Mouse (Mus musculus) intestine, embryonic 15.5 days (tissue): ENCODE results near the gene Gpr162. TPM values are rescaled to one million over a fixed set of nuclear protein-coding genes. Genes with fewer than 3 reads are reported as not detected.

Source experiments
- ATAC-seq: fragments of 200-750 bp; cut with Nextera tagmentation; 2 replicates; pipeline ENCODE4 v1.8.0; 2017; ENCODE audit warnings: moderate TSS enrichment, moderate library complexity
- H3K27ac ChIP-seq: fragments of 300-500 bp; sonication (generic); 2 replicates; pipeline ENCODE4 v1.5.1; 2015; ENCODE audit warnings: mild to moderate bottlenecking, inconsistent platforms
- H3K27me3 ChIP-seq: fragments of 300-500 bp; sonication (generic); replicated peaks from 2 replicates; pipeline ENCODE4 v1.6.1; 2015; ENCODE audit warnings: inconsistent platforms
- H3K36me3 ChIP-seq: fragments of 300-500 bp; sonication (generic); 2 replicates; pipeline ENCODE4 v1.6.1; 2015; ENCODE audit warnings: inconsistent platforms
- H3K4me1 ChIP-seq: fragments of 300-500 bp; sonication (generic); replicated peaks from 2 replicates; pipeline ENCODE4 v1.6.1; 2015; ENCODE audit warnings: inconsistent platforms
- H3K4me2 ChIP-seq: fragments of 300-500 bp; sonication (generic); replicated peaks from 2 replicates; pipeline ENCODE4 v1.6.1; 2015; ENCODE audit warnings: mild to moderate bottlenecking, inconsistent platforms
- H3K4me3 ChIP-seq: fragments of 300-500 bp; sonication (generic); replicated peaks from 2 replicates; pipeline ENCODE4 v1.5.1; 2015; ENCODE audit warnings: inconsistent platforms
- H3K9ac ChIP-seq: fragments of 300-500 bp; sonication (generic); 2 replicates; pipeline ENCODE4 v1.6.1; 2015; ENCODE audit warnings: inconsistent platforms
- H3K9me3 ChIP-seq: fragments of 300-500 bp; sonication (generic); 2 replicates; pipeline ENCODE4 v1.6.1; 2016; ENCODE audit warnings: inconsistent platforms
- WGBS: fragments of 180-500 bp; shearing (Covaris S2); methylation state at CpG from one replicate; pipeline ENCODE4 v1.1.7; 2015; 5-methylcytosine and 5-hydroxymethylcytosine counted together
- polyA plus RNA-seq: library from polyadenylated mRNA; unstranded; fragments of >200 nt; fragmentation: Nextera tagmentation; extraction: Ambion mirVana; gene quantifications from 2 replicates; pipeline ENCODE4 v1.2.1, GENCODE M21; 2015

The Gpr162 gene
- polyA plus RNA-seq, result 0.99 and 1.1 TPM in 2 replicates

DNA sequence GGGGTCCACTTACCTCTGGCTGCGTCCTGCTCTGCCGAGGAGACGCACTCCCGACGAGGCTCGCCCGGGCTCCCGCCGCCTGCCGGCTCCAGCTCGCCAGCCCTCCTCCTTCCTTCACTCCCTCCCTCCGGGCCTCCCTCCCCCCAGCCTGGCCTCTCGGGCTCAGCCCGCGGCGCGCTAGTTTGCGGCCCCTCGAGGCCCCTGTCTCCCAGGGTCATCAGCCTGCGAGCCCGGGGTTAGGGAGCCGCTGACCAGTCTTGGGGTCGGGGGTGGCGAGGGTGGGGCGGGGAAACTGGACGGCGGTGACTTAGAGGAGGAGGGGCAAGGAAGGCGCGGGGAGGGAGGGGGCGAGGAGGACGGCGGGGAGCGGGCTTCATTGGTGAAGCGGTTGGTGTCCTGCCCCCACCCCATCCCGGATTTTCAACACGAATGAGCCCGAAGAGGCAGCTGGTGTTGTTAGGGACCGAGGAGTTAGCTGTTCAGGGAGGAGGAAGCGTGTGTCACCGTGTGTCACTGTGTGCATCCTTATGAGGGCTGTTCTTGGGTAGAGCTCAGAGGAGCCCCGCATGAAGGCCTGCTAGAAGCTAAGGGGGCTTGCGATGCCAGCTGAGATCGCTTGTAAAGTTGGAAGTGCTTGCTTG, at the start of gene Gpr162:
Gpr162 (minus strand) TSS at position 326 of the 641 bp plus-strand sequence.
- H3K27ac ChIP-seq, result no peak within 1 kb of the TSS
- WGBS, result under 1% methylated on average over 37 of the region's 43 CpGs

DNA sequence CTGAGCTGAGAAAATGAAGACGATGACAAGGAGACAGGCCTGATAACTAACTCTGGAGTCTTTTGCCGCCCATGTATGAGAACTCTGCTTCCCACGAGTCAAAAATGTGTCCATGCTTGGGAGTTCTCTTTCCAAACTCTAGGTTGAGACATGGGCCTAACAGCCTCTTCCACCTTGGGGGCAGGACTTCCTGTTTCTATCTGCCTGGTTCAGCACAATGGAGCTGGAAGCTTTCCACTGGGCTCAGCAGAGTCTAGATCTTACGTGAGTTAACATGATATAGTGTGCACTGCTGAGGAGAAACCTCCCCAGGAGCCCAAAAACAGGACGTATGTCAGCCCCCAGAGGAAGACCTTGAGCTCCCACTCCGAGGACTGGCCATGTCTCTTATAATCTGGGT, 49.4 kb upstream of the Gpr162 start:
- H3K9me3 ChIP-seq, result no peaks in the 10 kb centered on the region
- WGBS, result 65% methylated on average over 6 of the region's 6 CpGs
- no peak overlapping the region for H3K9ac ChIP-seq
- peaks cover 41% of the 10 kb centered on the region for H3K4me1 ChIP-seq
- ATAC-seq, result no peak
- H3K27me3 ChIP-seq, result 0 out of 2 replicates have a peak, but pooled peaks cover 6% of the 10 kb centered on the region
- peaks cover 13% of the 10 kb centered on the region for H3K36me3 ChIP-seq
- H3K4me2 ChIP-seq, result no peak overlapping the region
- 0 out of 2 replicates have a peak overlapping the region, but pooled peaks have one; percentile 9 for H3K27ac ChIP-seq
- no peak overlapping the region for H3K4me3 ChIP-seq

More for the DNA sequence above, at the start of gene Gpr162:
- peak within 1 kb of the TSS; percentile 48 for H3K4me3 ChIP-seq
- H3K36me3 ChIP-seq, result no peaks in the 10 kb centered on the region
- H3K27me3 ChIP-seq, result peaks cover 20% of the 10 kb centered on the region
- H3K4me2 ChIP-seq, result peak within 1 kb of the TSS; percentile 80
- no peaks in the 10 kb centered on the region for H3K9me3 ChIP-seq
- H3K9ac ChIP-seq, result peak within 1 kb of the TSS; percentile 47
- ATAC-seq, result peak; percentile 81
- H3K4me1 ChIP-seq, result peaks cover 28% of the 10 kb centered on the region

DNA sequence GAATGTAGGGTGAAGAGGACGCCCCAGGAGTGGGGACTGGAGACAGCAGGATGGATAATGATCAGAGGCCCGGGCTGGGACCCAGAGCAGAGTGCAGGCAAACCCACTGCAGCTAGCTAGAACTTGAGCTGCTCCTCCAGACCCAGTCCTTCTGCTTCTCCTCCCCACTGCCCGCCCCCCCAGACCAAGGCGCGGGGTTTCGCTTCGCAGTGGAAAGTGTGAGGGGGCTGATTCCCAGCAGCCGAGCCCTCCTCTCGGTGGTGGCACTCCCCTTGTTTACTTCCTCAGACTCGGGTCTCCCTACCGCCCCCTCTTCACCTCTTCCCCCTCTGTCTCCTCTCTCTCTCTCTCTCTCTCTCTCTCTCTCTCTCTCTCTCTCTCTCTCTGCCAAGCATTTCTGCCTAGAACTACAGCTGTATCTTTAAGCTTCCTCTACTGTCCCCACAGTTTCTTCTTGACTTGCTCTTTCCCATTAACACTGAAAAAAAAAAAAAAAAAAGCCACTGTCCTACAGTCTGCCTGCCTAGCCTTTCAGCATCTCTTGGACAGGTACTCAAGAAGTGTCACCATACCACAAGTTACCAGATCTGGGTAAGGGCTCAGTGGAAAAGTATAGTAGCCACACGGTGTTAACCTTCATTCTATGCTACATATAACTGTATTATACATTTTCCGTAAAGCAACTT, 47.9 kb upstream of the Gpr162 start, which contains the start of gene Lag3:
Lag3 (minus strand) TSS at position 173 of the 686 bp plus-strand sequence.
- H3K4me2 ChIP-seq, result peak within 1 kb of the TSS; percentile 34
- no peak within 1 kb of the TSS for H3K9ac ChIP-seq
- H3K27ac ChIP-seq, result no peak within 1 kb of the TSS
- peaks cover 13% of the 10 kb centered on the region for H3K36me3 ChIP-seq
- no peaks in the 10 kb centered on the region for H3K9me3 ChIP-seq
- no peak for ATAC-seq
- H3K27me3 ChIP-seq, result 0 out of 2 replicates have a peak, but pooled peaks cover 6% of the 10 kb centered on the region
- no peak within 1 kb of the TSS for H3K4me3 ChIP-seq
- 26% methylated on average over 13 of the region's 13 CpGs for WGBS
- peaks cover 38% of the 10 kb centered on the region for H3K4me1 ChIP-seq

DNA sequence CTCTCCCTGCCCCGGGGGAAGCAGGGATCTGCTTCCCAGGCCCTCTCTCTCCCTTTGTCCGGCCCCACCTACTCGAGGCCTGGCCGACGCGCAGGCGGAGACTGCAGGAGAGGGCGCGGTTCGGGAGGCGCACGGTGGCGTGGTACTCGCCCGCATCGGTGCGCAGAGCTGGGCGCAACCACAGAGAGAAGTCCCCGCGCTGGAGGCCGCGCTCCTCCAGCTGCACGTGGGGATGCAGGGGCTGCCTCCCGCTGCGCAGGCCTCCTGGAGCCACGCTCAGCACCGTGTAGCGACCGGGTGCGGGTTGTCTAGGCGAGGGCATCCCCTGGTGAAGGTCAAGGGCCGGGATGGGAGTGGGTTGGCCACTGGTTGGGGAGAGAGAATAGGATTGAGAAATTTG, 46.2 kb upstream of the Gpr162 start:
- WGBS, result 4% methylated on average over 32 of the region's 32 CpGs
- no peak overlapping the region for H3K27ac ChIP-seq
- ATAC-seq, result peak; percentile 57
- peaks cover 30% of the 10 kb centered on the region for H3K4me1 ChIP-seq
- H3K36me3 ChIP-seq, result peaks cover 13% of the 10 kb centered on the region
- H3K27me3 ChIP-seq, result 0 out of 2 replicates have a peak, but pooled peaks cover 6% of the 10 kb centered on the region
- H3K9ac ChIP-seq, result peak overlapping the region; percentile 28; the same call in 1 of the 2 replicates
- H3K4me3 ChIP-seq, result peak overlapping the region; percentile 20; the same call in 1 of the 2 replicates
- H3K4me2 ChIP-seq, result peak overlapping the region; percentile 58
- no peaks in the 10 kb centered on the region for H3K9me3 ChIP-seq

DNA sequence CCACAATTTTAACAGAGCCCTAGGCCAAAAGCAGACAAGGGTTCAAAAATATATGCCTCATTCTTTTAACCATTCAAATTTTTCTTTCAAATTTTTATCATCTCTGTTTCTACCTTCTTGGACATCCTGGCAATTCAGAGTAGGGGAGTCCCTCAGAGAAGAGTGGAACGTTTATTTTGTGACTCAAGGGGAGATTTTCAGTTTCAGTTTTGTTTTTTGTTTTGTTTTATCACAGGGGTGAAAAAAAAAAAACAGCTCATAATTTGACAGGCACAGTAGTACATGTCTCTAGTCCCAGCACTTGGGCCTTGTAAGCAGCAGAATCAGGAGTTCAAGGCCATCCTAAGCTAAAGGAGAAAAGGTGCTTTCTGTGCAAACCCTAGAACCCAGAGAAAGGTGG, 44.0 kb upstream of the Gpr162 start:
- no peak for ATAC-seq
- no peak overlapping the region for H3K4me2 ChIP-seq
- no peaks in the 10 kb centered on the region for H3K9me3 ChIP-seq
- H3K27ac ChIP-seq, result no peak overlapping the region
- H3K36me3 ChIP-seq, result no peaks in the 10 kb centered on the region
- H3K4me1 ChIP-seq, result peaks cover 23% of the 10 kb centered on the region
- no peak overlapping the region for H3K9ac ChIP-seq
- H3K4me3 ChIP-seq, result no peak overlapping the region
- 0 out of 2 replicates have a peak, but pooled peaks cover 6% of the 10 kb centered on the region for H3K27me3 ChIP-seq
- WGBS, result 68% methylated on average over 1 of the region's 1 CpGs

DNA sequence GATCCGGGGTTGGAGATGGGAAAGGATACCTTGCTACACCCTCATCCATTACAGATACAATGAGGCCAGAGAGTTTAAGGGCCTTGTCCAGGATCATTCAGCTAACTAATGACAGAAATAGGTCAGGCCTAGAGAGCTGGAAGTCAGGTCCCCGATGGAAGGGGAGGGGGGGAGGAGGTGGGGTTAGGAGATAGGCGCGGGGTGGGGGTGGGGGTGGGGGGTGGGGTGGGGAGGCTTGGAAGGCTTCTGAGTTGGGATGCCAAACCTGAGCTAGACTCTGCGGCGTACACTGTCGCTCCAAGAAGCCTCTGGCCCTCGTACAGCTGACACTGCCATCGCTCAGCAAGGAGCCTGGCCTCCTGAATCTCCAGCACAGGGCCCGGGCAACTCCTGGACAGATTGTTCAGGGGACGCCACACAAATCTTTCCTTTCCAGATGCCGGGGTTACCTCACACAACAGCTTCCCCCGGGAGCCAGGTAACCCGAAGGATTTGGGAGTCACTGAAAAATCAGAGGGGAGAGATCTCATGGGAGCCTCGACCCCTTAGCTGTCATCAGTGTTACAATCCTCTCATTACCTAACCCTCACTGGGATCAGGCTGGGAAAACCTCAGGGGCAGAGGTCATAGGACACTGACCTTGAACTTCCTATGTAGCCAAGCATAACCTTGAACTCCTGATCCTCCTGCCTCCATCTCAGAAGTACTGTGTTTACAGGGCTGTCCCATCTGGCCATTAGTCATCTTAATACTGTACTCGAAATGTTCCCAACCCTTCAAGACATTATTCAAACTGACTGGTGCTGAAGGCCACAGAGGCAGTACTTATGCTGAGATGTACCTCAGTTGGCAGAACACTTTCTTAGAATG, 41.4 kb upstream of the Gpr162 start:
- WGBS, result 45% methylated on average over 13 of the region's 16 CpGs
- Histone ChIP-seq H3K4me1 (peaks cover 16% of the 10 kb centered on the region), H3K27me3 (0 out of 2 replicates have a peak, but pooled peaks cover 6% of the 10 kb centered on the region), H3K36me3 (no peaks in the 10 kb centered on the region), H3K9ac (peak overlapping the region; percentile 64), H3K9me3 (no peaks in the 10 kb centered on the region), H3K4me2 (peak overlapping the region; percentile 93), H3K27ac (peak overlapping the region; percentile 95), H3K4me3 (no peak overlapping the region)
- no peak for ATAC-seq

DNA sequence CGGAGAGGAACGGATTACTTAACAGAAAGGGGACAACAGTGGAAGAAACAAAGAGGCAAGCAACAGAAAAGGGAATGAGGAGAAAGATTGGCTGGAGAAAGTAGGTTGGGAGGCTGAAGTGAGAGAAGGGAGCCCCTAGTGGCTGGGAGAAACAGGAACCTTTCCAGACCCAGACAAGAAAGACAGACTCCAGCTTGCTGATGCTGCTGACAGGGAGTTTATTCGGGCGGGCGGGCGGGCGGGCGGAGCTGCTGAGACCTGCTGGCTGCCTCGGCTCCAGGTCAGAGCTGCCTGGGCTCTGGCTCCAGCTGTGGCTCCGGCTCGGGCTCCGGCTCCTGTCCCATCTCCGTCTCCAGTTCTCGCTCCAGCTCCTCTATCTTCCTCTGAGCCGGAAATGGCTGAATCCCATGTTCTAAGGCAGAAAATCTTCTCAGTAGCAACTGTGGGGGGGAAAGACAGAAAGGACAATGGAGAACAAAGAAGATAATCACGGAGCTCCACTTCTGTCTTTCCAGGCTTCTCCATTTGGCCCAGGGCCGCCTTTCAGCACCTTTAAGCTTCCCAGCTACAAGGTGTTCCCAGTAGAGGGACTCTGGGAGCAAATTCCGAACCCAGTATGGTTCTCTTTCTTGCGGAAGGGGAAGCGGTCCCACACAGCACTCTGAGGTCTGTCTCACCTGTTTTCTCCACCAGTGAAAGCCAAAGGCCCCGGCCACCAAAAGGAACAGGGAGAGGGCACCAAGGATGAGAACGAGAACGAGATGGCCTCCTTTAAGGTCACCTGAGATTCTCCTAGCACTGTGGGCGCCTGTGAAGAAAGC, 40.6 kb upstream of the Gpr162 start:
- H3K36me3 ChIP-seq, result no peaks in the 10 kb centered on the region
- peaks cover 10% of the 10 kb centered on the region for H3K4me1 ChIP-seq
- WGBS, result 7% methylated on average over 24 of the region's 24 CpGs
- H3K4me3 ChIP-seq, result peak overlapping the region; percentile 53
- peak overlapping the region; percentile 93 for H3K4me2 ChIP-seq
- H3K9ac ChIP-seq, result peak overlapping the region; percentile 64
- ATAC-seq, result peak; percentile 84
- H3K27me3 ChIP-seq, result no peaks in the 10 kb centered on the region
- peak overlapping the region; percentile 95 for H3K27ac ChIP-seq
- no peaks in the 10 kb centered on the region for H3K9me3 ChIP-seq

DNA sequence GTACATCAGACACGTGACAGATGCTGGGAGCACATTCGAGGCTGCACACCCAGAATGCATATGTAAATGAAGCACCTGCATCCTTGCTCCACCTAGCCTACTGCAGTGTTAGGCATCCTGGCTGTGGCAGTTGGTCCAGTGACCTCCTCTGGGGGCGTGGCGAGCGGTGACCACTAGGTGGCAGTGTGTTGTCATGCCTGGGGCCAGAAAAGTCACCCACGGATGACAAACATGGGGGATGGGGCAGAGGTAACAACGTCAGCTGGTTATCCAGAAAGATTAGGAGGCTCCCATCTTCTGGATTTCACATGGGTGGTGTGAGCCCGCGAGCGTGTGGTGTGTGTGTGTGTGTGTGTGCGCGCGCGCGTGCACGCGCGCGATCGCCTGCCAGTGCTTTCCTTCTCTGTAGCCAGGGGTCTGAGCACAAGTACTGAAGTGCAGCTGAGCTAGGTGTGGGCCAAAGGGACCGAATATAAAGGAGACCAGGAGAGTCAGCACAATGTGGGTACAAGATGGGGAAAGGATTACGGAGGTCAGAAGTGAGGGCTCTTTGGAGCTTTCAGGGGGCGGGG, 39.9 kb upstream of the Gpr162 start:
- ATAC-seq, result peak; percentile 83
- H3K9ac ChIP-seq, result peak overlapping the region; percentile 64
- H3K9me3 ChIP-seq, result no peaks in the 10 kb centered on the region

DNA sequence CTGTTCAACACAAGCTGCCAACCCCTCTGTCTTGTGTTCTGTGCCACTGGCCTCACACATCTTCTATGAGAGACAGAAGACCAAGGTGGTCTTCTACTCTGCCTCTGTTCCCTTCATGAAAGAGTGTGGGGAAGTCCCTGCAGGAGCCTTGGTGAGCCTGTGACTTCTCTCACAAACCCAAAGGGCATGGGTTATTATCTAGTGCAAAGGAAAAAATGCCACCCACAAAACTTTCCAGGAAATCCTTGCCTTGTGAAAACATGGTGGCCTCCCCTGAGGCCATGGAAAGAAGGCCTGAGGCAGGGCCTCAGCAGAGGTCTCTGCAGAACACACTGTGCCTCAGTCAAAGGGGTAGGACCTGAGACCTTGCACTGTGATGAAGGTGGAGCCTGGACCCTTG, 38.1 kb upstream of the Gpr162 start:
- Histone ChIP-seq H3K27me3 (no peaks in the 10 kb centered on the region), H3K4me1 (peaks cover 10% of the 10 kb centered on the region), H3K9ac (no peak overlapping the region), H3K36me3 (no peaks in the 10 kb centered on the region), H3K27ac (no peak overlapping the region), H3K4me3 (no peak overlapping the region), H3K9me3 (no peaks in the 10 kb centered on the region), H3K4me2 (no peak overlapping the region)
- no peak for ATAC-seq

More for the DNA sequence above, 39.9 kb upstream of the Gpr162 start:
- peaks cover 10% of the 10 kb centered on the region for H3K4me1 ChIP-seq
- no peaks in the 10 kb centered on the region for H3K27me3 ChIP-seq
- peak overlapping the region; percentile 53 for H3K4me3 ChIP-seq
- H3K4me2 ChIP-seq, result peak overlapping the region; percentile 93
- H3K27ac ChIP-seq, result peak overlapping the region; percentile 95
- 1% methylated on average over 23 of the region's 23 CpGs for WGBS
- no peaks in the 10 kb centered on the region for H3K36me3 ChIP-seq

DNA sequence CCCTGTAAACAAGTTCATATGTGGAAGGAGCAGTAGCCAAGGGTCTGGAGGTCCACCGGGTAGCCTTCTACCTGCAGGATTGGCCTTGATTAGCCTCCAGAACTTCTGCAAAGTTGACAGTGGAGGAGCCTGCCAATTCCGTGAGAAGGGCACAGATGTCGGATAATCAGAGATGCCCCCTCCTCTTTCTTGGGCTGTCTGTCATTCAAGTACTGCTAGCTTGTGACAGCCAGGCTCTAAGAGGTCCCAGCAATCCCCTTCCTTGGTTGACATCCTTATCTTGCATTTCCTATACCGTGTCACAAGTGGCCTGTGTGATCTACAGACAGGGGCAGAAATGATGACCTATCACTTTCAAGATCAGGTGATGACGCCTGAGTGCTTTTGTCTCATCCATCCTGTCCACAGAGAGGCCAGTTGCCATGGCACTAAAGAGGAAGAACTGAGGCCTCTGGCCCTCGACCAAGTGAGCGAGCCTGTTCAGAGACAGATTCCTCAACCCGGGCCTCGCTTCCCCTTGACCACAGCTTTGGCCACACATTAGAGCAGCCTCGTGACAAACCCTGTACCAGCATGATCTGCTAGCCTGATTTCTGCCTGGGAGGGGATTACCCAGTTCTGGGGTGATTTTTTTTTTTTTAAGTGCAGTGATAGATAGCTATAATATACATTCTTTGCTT, 37.2 kb upstream of the Gpr162 start:
- Histone ChIP-seq H3K27ac (no peak overlapping the region), H3K4me1 (peaks cover 10% of the 10 kb centered on the region), H3K9ac (no peak overlapping the region), H3K27me3 (no peaks in the 10 kb centered on the region), H3K4me2 (no peak overlapping the region), H3K36me3 (no peaks in the 10 kb centered on the region), H3K9me3 (no peaks in the 10 kb centered on the region), H3K4me3 (no peak overlapping the region)
- ATAC-seq, result no peak
- 64% methylated on average over 10 of the region's 10 CpGs for WGBS
